Mouse (Mus musculus): ENCODE measurements at regions not wholly inside any gene's neighbourhood (a gene's known extent, or its start where the extent isn't known, plus 50 kb on each side); places are given as distances from the start of the nearest gene placed in this dataset.

- TF ChIP-seq CTCF (IDR thresholded peaks at IDR 0.05) = no peak
- TF ChIP-seq EP300 (IDR thresholded peaks at IDR 0.05; ENCODE audit: insufficient read depth, low read depth, low read length) = no peak
- TF ChIP-seq POLR2A (IDR thresholded peaks at IDR 0.05; ENCODE audit: insufficient read depth, low read depth, low read length) = no peak
Observed at GRCm38 (mm10) chr15:97593781-97594600, 111.6 kb downstream of the Rpap3 start.

Data from heart, adult 2 months (tissue).